Mouse (Mus musculus) midbrain, embryonic 11.5 days (tissue): Measurements from ENCODE around the gene Atxn7l2. TPM values are rescaled to one million over a fixed set of nuclear protein-coding genes. Genes with fewer than 3 reads are reported as not detected.
"Not testable (repeated sequence)": the region's sequence is repeated elsewhere in the genome, so short reads cannot be mapped to it uniquely, and the experiment has no call there.

Source experiments
- ATAC-seq: fragments of 200-750 bp; cut with Nextera tagmentation; 2 replicates; pipeline ENCODE4 v1.8.0; 2017; ENCODE audit warnings: moderate TSS enrichment, moderate library complexity; ENCODE audit not compliant: low FRiP score
- DNase-seq: peaks from one replicate; pipeline ENCODE4 v3.0.0; 2015; ENCODE audit warnings: low spot score; ENCODE audit errors: missing footprints
- H3K27ac ChIP-seq: fragments of 300-500 bp; sonication (generic); 2 replicates; pipeline ENCODE4 v1.5.1; 2014; ENCODE audit warnings: low read depth, low read length
- H3K27me3 ChIP-seq: fragments of 300-500 bp; sonication (generic); 2 replicates; pipeline ENCODE4 v1.6.1; 2014; ENCODE audit warnings: mild to moderate bottlenecking, low read length, moderate library complexity, mixed read lengths; ENCODE audit not compliant: control insufficient read depth, insufficient read depth
- H3K36me3 ChIP-seq: fragments of 300-500 bp; sonication (generic); 2 replicates; pipeline ENCODE4 v1.6.1; 2014; ENCODE audit warnings: mild to moderate bottlenecking, low read length, moderate library complexity, mixed read lengths; ENCODE audit not compliant: control insufficient read depth, insufficient read depth
- H3K4me1 ChIP-seq: fragments of 300-500 bp; sonication (generic); 2 replicates; pipeline ENCODE4 v1.6.1; 2014; ENCODE audit warnings: low read length; ENCODE audit not compliant: control insufficient read depth, insufficient read depth
- H3K4me2 ChIP-seq: fragments of 300-500 bp; sonication (generic); 2 replicates; pipeline ENCODE4 v1.6.1; 2014; ENCODE audit warnings: mild to moderate bottlenecking, moderate library complexity
- H3K4me3 ChIP-seq: fragments of 300-500 bp; sonication (generic); 2 replicates; pipeline ENCODE4 v1.5.1; 2014; ENCODE audit warnings: low read depth, low read length
- H3K9ac ChIP-seq: fragments of 300-500 bp; sonication (generic); 2 replicates; pipeline ENCODE4 v1.6.1; 2014; ENCODE audit warnings: low read length
- H3K9me3 ChIP-seq: fragments of 300-500 bp; sonication (generic); 2 replicates; pipeline ENCODE4 v1.6.1; 2016; ENCODE audit warnings: low read length; ENCODE audit not compliant: control insufficient read depth
- WGBS: fragments of 180-500 bp; shearing (Covaris S2); extraction: QIAGEN DNeasy Blood & Tissue Kit; methylation state at CpG from one replicate; pipeline ENCODE4 v1.1.7; 2014; 5-methylcytosine and 5-hydroxymethylcytosine counted together
- polyA plus RNA-seq: library from polyadenylated mRNA; unstranded; fragments of >200 nt; fragmentation: Nextera tagmentation; extraction: Ambion mirVana; gene quantifications from 2 replicates; pipeline ENCODE4 v1.2.1, GENCODE M21; 2014

Gene Atxn7l2
- polyA plus RNA-seq: 16.9 and 18.3 TPM in 2 replicates

DNA sequence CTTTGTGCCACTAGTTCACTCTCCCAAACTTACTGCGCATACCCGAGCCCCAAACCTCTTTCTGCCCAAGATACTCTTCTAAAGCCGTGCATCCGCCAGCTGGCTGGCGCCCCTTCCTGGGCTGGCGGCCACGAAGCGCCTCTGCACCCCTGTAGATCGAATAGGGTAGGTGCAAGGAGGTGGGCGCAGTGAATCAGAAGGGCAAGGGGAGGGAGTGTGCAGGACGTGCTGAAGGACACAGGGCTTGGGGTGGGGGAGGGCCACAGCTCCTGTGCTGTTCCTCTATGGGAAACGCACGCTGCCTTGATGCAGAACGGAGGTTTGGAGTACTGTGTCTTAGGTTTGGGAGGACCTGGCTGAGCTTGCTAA, at the start of gene Atxn7l2:
Gene Atxn7l2 (minus strand): TSS at position 164 of the 369 bp plus-strand sequence.
- peak within 1 kb of the TSS; percentile 93 for H3K9ac ChIP-seq
- no peaks in the 10 kb centered on the region for H3K9me3 ChIP-seq
- peaks cover 3% of the 10 kb centered on the region for H3K36me3 ChIP-seq
- H3K4me1 ChIP-seq: peaks cover 11% of the 10 kb centered on the region
- H3K27ac ChIP-seq: peak within 1 kb of the TSS; percentile 89
- H3K27me3 ChIP-seq: no peaks in the 10 kb centered on the region
- H3K4me2 ChIP-seq: peak within 1 kb of the TSS; percentile 69
- peak within 1 kb of the TSS; percentile 61 for H3K4me3 ChIP-seq
- DNase-seq (no peak), ATAC-seq (peak; percentile 89)
- 0% methylated on average over 14 of the region's 14 CpGs for WGBS

DNA sequence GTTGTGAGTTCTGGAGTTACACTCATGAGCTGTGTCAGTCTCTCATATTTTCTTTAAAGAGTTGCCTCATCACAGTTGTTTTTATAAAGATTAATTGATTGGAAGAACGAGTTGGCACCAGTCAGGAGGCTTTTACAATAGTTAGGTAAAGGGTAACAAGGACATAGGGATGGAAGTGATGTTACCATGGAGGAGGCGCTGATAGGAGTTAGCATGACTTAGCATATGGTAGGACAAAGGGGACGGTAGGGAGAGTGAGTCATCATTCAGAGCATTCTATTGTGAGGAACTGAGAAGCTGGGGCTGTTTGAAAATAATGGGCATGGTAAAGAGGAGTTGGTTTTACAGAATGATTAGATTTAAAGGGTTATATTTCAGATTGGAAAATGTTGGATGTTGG, 48.6 kb upstream of the Atxn7l2 start:
- no peak for ATAC-seq
- no peak for DNase-seq
- 83% methylated on average over 3 of the region's 3 CpGs for WGBS
- peaks cover 8% of the 10 kb centered on the region; the same call in 1 of the 2 replicates for H3K4me1 ChIP-seq
- no peak overlapping the region for H3K9ac ChIP-seq
- H3K4me3 ChIP-seq: no peak overlapping the region
- no peaks in the 10 kb centered on the region for H3K9me3 ChIP-seq
- no peaks in the 10 kb centered on the region for H3K27me3 ChIP-seq
- no peak overlapping the region for H3K27ac ChIP-seq
- H3K4me2 ChIP-seq: no peak overlapping the region
- H3K36me3 ChIP-seq: peaks cover 7% of the 10 kb centered on the region; the same call in 1 of the 2 replicates

DNA sequence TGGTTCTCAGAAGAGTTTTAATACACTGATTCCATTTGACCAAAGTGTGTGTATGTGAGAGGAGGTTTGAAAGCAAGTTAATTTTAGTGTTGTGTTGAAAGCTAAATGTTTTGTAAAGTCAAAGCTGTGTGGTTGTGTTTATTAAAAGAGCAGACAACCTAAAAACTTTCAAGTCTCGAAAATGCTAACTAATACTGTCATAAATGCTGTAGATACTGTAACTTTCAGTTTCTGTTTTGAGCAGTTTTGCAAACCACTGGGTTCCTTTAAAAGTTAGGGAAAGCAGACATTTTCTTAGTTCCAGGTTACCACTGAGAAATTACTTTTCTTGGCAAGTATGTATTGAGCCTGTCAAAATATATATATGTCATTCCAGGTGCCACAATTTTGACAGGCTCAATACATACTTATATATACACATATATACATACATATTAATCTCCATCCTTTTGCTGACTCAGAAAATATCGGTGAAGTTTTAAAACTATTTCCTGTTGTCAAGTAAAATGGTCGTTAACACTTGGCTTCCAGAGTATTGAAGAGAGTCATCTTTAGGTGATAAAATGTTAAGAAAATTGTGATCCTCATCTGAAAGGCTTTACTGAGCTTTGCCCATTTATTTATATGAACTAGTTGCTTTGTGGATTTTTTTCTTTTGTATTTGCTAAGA, 47.2 kb upstream of the Atxn7l2 start:
- H3K27me3 ChIP-seq: no peaks in the 10 kb centered on the region
- DNase-seq: no peak
- no peaks in the 10 kb centered on the region for H3K9me3 ChIP-seq
- H3K36me3 ChIP-seq: peaks cover 6% of the 10 kb centered on the region; the same call in 1 of the 2 replicates
- H3K9ac ChIP-seq: peak overlapping the region; percentile 81
- 79% methylated on average over 3 of the region's 3 CpGs for WGBS
- no peak for ATAC-seq
- peak overlapping the region; percentile 85 for H3K4me2 ChIP-seq
- H3K4me1 ChIP-seq: peaks cover 8% of the 10 kb centered on the region; the same call in 1 of the 2 replicates
- H3K27ac ChIP-seq: no peak overlapping the region
- peak overlapping the region; percentile 69 for H3K4me3 ChIP-seq

DNA sequence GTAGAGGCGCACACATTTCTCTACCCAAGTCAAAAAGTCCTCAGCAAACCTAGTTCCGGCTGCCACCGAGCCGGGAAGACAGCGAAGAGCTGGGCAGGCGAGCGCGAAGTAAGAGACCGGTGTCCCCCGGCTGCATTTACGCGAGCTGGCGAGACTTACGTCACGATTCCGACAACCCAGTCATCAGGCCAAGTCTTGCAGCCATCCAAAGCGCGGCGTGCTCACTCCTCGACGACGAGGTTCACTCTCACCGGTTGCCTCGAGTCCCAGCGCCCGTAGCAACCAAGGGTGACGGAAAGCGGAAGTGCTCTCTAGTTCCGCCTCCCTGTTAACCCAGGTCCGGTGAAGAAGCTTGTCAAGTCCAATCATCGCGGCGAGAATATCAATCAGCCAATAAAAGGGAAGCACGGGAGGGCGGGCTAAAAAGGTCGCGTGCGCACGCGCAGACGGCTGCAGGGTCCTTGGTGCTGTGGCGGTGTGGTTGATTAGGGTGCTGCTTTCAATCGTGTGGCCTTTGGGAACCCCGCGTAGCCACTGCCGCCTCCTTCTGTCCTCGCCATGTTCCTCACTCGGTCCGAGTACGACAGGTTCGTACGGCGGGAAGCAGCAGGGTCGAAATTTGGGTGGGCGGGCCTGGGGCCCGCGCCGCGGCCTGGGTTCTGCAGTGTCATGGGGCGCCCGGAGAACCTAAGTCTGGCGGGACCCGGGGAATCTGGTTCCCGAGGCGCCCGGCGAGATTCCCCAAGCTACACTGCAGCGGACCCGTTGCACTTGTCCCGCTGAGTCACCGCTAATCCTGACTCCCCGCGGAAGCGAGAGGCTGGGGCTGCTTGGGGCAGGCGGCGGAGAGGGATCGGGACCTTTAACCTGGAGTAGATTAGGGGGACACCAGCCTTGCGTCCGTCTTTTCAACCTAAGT, 46.2 kb upstream of the Atxn7l2 start, which contains the start of gene Psma5:
Gene Psma5 (plus strand): TSS at position 208 of the 919 bp plus-strand sequence.
- DNase-seq: peak; percentile 99
- no peak within 1 kb of the TSS for H3K27ac ChIP-seq

DNA sequence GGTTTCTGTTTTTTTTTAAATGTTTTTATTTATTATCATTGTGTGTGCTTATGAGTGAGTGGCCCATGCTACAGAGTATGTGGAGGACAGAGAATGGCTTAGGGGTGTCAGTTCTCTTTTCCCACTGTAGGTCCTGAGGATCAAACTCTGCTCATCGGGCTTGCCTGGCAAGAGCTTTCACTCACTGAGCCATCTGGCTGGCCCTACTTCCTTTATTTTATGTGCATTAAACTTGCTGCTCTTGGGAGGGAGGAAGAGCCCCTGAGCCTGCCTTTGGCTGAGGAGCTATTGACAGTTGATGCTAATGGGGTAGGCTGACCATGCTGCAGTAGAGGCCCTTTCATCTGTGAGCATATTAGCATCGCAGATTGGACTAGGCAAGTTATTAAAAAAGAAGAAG, 36.1 kb upstream of the Atxn7l2 start:
- no peak for ATAC-seq
- 90% methylated on average over 2 of the region's 2 CpGs for WGBS
- no peak overlapping the region for H3K4me3 ChIP-seq

More for the DNA sequence above, 46.2 kb upstream of the Atxn7l2 start, which contains the start of gene Psma5:
- under 1% methylated on average over 79 of the region's 79 CpGs for WGBS
- peak within 1 kb of the TSS; percentile 81 for H3K9ac ChIP-seq
- H3K4me2 ChIP-seq: peak within 1 kb of the TSS; percentile 85
- H3K9me3 ChIP-seq: no peaks in the 10 kb centered on the region
- ATAC-seq: peak; percentile 99
- no peaks in the 10 kb centered on the region for H3K27me3 ChIP-seq
- H3K4me1 ChIP-seq: peaks cover 8% of the 10 kb centered on the region; the same call in 1 of the 2 replicates
- H3K4me3 ChIP-seq: peak within 1 kb of the TSS; percentile 69
- 0 out of 2 replicates have a peak, but pooled peaks cover under 1% of the 10 kb centered on the region for H3K36me3 ChIP-seq

DNA sequence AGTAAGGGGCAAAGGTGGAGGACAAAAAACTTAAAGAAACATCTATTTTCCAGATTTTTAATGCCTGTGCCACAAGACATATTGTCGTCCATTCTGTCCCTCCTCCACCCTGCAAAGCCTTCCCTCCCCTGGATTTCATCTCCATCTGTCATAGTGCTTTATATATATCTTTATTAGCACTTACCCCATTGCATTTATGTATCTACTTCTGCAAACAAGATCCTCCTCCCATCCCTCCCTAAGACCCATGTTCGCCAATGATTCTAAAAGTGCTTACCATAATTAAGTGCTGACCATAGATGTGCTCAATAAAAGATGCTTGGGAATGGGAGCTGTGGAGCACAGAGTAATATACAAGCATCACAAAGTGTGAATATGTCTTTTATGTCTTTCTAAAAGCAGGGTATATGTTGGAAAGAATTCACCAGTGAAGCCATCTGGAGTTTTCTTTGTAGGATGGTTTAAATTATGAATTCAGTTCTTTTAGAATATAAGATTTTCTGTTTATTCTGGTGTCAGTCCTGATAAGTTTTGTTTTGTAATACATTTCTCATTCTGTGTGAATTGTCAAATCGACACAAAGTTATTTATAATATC, 30.6 kb upstream of the Atxn7l2 start:
- H3K27me3 ChIP-seq: no peaks in the 10 kb centered on the region
- H3K9ac ChIP-seq: no peak overlapping the region
- no peaks in the 10 kb centered on the region for H3K36me3 ChIP-seq
- H3K27ac ChIP-seq: no peak overlapping the region
- DNase-seq (no peak), ATAC-seq (no peak)
- no peaks in the 10 kb centered on the region for H3K4me1 ChIP-seq
- WGBS: 88% methylated on average over 3 of the region's 3 CpGs
- no peaks in the 10 kb centered on the region for H3K9me3 ChIP-seq
- no peak overlapping the region for H3K4me2 ChIP-seq
- no peak overlapping the region for H3K4me3 ChIP-seq

More for the DNA sequence above, 36.1 kb upstream of the Atxn7l2 start:
- Histone ChIP-seq H3K36me3 (no peaks in the 10 kb centered on the region), H3K4me2 (no peak overlapping the region), H3K9me3 (no peaks in the 10 kb centered on the region), H3K4me1 (no peaks in the 10 kb centered on the region), H3K27me3 (no peaks in the 10 kb centered on the region), H3K27ac (no peak overlapping the region), H3K9ac (no peak overlapping the region)
- no peak for DNase-seq

DNA sequence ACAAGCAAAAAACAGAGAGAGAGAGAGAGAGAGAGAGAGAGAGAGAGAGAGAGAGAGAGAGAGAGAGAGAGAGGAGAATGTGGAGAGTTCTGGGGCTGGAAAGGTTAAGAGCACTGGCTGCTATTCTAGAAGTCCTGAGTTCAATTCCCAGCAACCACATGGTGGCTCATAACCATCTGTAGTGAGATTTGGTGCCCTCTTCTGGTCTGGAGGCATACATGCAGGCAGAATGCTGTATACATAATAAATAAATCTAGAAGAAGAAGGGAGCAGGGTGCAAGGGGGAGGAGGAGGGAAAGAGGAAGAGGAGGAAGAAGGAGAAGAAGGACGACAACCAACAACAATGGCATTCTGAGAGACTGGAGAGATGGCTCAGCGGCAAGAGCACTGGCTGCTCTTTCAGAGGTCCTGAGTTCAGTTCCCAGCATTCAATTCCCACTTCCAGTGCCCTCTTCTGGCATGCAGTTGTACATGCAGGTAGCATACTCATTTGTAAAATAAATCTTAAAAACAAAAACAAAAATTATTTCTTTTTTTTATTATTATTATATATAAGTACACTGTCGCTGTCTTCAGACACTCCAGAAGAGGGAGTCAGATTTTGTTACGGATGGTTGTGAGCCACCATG, 26.9 kb upstream of the Atxn7l2 start:
- H3K9me3 ChIP-seq, H3K9ac ChIP-seq, H3K4me2 ChIP-seq, H3K36me3 ChIP-seq, ATAC-seq, H3K27me3 ChIP-seq, H3K4me3 ChIP-seq, DNase-seq, H3K27ac ChIP-seq, H3K4me1 ChIP-seq: not testable (repeated sequence)
- WGBS: 83% methylated on average over 4 of the region's 4 CpGs

DNA sequence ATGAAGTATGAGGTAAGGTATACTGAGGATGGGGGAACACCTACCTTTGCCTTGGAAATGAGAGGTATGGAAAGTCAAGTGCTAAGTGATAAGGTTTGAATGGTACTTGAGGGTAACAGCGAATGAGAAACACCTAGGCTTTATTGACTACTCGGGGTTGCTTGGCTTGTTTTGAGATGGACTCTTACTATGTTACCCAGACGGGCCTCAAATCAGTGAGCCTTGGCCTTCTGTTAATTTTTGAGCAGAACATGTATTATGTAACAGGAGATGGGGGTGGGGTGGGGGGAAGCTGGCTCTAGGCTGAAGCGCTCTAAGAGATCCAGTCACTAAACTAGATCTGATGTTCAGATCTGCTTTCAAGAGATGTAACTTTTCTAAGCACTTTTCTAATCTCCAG, 20.9 kb upstream of the Atxn7l2 start:
- DNase-seq (no peak), ATAC-seq (no peak)
- H3K27ac ChIP-seq: no peak overlapping the region
- 84% methylated on average over 4 of the region's 4 CpGs for WGBS
- H3K9me3 ChIP-seq: no peaks in the 10 kb centered on the region
- H3K9ac ChIP-seq: no peak overlapping the region
- no peak overlapping the region for H3K4me3 ChIP-seq
- H3K4me2 ChIP-seq: no peak overlapping the region
- H3K36me3 ChIP-seq: no peaks in the 10 kb centered on the region
- peaks cover 14% of the 10 kb centered on the region for H3K27me3 ChIP-seq
- peaks cover 3% of the 10 kb centered on the region; the same call in 1 of the 2 replicates for H3K4me1 ChIP-seq
